In genomic region chr6:8351507-8351906, GRCm38 (mm10) we compare ENCODE assay signal across 15 mouse cellular contexts.
"Had no signal": no experiment of that assay in that cellular context is flagged by ENCODE, and none has a peak within 500 bp of the region (broad histone marks: within the 10 kb centered on the region; RNA-seq: fewer than 3 reads in every experiment).

No protein-coding gene starts in this region.

- H3K9me3 ChIP-seq: limb, embryonic 13.5 days; liver, embryonic 15.5 days; midbrain, embryonic 12.5 days had no signal

- H3K27me3 ChIP-seq: limb, embryonic 13.5 days; liver, embryonic 15.5 days; midbrain, embryonic 12.5 days had no signal

- H3K36me3 ChIP-seq: limb, embryonic 13.5 days; liver, embryonic 15.5 days; midbrain, embryonic 12.5 days had no signal

- H3K4me3 ChIP-seq: left cerebral cortex, adult 2 months; limb, embryonic 13.5 days; liver, embryonic 15.5 days; midbrain, embryonic 12.5 days had no signal

- H3K27ac ChIP-seq: left cerebral cortex, adult 2 months; limb, embryonic 13.5 days; liver, embryonic 15.5 days had no signal

- H3K4me2 ChIP-seq: liver, embryonic 11.5 days; liver, embryonic 15.5 days; midbrain, embryonic 12.5 days had no signal

- DNase-seq: kidney, adult 8-10 months; kidney, postnatal 25 days; lung, adult 2 months; lung, postnatal 4 days; right cerebral cortex, adult 18-20 months; right cerebral cortex, postnatal 25 days; thymus, postnatal 4 days had no signal

- ATAC-seq: intestine, postnatal 0 days; lung, postnatal 0 days; midbrain, embryonic 16.5 days had no signal

- H3K9ac ChIP-seq: limb, embryonic 13.5 days; liver, embryonic 15.5 days; midbrain, embryonic 12.5 days had no signal
